Mouse (Mus musculus): ENCODE data around the gene Mynn. TPM values are rescaled to one million over a fixed set of nuclear protein-coding genes. Genes with fewer than 3 reads are reported as not detected.
"Not testable (repeated sequence)": the region's sequence is repeated elsewhere in the genome, so short reads cannot be mapped to it uniquely, and the experiment has no call there.

Gene Mynn
- 10 to 100 TPM; 13.7 to 16.7 TPM for total RNA-seq (2021)

DNA sequence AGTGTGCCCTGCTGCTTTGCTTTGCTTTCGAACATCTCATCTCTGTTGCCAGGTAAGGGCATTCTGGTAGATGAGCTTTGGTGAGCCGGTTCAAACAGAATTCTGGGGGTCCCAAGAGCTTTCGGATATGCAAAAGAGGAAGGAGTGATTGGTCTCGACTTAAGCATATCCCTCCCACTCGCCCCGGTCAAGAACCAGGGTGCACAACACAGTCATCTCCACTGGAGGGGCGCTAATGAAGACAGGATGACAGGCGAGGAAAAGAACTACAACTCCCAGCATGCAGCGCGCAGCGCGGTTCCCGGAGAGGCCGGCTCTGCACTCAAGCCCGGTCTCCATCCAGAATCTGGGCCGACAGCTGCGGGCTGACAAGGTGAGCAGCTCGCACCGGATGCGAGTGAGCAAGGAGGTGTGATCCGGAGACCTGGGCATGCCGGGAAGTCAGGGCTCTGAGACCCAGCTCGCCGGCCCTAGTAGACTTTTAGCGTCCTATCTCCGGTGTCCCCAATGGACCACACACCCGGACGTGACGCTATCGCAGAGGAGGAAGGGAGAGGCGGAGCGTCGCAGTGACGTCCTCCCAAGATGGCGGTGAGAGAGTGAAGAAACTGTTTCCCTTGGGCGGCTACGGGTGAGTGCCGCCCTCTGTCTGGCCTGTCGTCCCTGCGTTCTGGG, at the start of gene Mynn:
Gene Mynn (plus strand): TSS at position 1 of the 675 bp plus-strand sequence.
- peak; percentile 95 to 99 for DNase-seq
- intact Hi-C loops (cut with DNase I): loop anchor here (5.0 kb wide), 1 partner anchor 365 kb away; the partner anchor contains the start of gene Phc3

DNA sequence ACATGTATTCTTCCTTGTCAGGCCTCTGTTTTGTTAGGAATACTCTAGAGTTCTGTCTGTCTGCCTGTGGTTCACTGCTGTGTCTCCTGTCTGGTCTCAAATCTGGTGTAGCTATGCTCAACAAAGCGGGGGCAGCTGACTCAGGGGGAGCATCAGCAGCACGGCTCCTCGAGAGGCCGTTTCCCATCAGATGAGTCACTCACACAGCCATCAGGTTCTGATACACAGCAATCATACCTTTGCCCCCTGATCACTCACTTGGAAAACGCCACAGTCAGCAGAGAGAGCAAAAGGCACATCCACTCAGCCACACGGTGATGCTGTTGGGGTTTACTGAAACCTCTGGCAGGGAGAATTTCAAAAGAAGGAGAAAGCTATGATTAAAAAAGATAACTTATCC, 48.1 kb upstream of the Mynn start:
- intact Hi-C loops (cut with DNase I): no loop called here
- DNase-seq: no peak

DNA sequence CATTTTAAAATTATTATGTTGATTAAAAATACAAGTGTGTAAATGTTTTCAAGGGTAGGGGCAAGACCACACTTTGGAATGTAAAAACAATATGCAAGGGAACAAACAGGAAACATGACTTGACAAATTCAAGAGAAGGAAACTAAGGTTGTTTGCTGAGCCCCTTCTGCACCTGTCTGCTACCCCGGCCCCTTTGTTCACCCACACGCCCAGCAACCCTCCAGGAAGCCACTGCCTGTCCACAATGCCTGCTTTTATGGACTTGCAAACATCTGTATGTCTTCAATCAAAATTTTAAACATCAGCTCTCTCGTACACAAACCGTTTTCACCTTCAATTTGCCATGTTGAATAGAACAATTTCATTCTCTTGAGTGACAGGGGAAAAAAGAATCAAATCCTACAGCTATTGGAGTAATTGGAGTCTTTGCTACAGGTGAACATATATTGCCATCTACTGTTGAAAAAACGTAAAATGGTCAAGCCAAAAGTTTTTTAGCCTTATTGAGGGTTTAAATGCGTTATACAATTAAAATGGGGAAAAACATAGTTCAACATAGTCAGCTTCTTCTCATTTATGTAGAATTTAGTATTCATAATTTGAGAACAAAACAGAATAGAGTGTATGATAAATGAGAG, 41.1 kb upstream of the Mynn start:
- intact Hi-C loops (cut with DNase I): loop anchor here (2.0 to 5.0 kb wide), 3 partner anchors 748 to 1523 kb away; no protein-coding TSS in a partner anchor
- DNase-seq: no peak

DNA sequence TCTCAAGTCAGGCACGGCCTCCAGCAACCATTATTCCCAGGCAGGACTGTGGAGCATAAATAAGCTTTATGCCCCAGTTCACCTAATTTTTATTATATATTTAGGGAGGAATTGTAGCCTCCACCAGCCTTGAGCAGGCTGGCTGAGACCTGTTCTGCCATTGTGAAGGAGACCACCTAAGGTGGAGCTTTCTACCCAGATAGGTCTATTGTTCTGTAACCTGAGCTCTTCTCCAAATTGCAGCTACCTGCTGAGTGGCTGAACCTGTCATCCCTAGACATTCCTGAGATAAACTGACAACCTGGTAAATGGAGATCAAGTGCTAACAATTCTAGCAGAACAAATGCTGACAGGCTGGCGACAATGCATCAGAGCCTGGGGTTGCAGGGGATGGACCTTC, 35.5 kb upstream of the Mynn start:
- DNase-seq; intact Hi-C loops (cut with DNase I): not testable (repeated sequence)

DNA sequence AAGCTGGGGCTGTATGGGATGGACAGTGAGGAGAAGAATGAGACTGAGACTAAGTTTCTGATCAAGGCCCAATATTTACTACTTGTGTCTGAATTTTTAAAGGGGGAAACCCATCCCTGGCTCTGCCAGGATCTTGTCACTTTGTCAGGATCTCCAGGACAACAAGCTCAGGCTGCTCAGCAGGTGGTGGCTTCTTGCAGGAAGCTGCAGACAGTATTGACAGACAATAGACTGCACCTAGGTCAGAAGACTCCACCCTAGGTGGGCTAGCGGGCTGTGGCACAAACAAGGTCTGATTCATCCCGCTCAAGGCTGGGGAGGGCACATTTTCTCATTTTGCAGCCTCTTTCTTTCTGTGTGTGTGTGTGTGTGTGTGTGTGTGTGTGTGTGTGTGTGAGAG, 28.3 kb upstream of the Mynn start:
- intact Hi-C loops (cut with DNase I): no loop called here
- no peak for DNase-seq

DNA sequence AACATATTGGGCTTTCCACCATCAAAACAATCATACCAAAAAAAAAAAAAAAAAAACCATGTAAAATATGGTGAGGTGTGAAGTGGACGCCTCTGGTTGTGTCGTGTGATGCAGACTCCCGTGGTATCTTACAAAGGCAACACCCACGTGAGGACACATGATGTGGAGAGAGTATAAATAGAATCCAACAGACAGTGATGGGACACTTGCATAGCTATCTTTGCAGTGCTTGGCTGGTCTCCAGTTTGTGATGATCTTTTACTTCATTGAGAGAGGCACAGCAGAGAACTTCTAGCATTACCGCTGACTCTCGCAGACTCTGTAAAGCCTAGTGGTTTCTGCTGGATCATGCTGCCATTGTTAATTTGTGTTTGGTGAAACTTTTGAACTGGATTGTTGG, 13.0 kb upstream of the Mynn start:
- DNase-seq: no peak
- intact Hi-C loops (cut with DNase I): no loop called here

DNA sequence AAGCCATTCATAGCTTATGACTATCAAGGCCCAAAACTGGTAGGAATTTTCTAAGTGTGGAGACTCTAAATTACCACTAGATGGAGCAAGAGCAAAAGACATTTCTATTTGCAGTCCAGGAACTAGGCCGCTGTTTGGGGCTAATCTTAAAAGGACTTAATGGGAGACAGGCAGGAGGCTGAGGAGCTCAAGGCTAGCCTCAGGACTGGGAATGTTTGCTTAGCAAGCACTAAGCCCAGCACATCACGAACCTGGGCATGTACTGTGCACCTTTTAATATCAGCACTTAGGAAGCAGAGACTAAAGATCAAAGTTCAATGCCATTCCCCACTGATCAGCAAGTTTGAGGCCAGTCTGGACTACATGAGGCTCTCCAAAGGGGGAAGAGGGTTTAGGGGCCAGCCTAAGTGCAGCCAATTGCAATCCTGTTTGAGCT, 9.4 kb upstream of the Mynn start:
- peak; percentile 13 to 26 for DNase-seq
- intact Hi-C loops (cut with DNase I): loop anchor here (1.0 to 10.0 kb wide), 4 partner anchors 105 to 1788 kb away; partner anchors contain the start of genes Lrrc31 and Rpl22l1

DNA sequence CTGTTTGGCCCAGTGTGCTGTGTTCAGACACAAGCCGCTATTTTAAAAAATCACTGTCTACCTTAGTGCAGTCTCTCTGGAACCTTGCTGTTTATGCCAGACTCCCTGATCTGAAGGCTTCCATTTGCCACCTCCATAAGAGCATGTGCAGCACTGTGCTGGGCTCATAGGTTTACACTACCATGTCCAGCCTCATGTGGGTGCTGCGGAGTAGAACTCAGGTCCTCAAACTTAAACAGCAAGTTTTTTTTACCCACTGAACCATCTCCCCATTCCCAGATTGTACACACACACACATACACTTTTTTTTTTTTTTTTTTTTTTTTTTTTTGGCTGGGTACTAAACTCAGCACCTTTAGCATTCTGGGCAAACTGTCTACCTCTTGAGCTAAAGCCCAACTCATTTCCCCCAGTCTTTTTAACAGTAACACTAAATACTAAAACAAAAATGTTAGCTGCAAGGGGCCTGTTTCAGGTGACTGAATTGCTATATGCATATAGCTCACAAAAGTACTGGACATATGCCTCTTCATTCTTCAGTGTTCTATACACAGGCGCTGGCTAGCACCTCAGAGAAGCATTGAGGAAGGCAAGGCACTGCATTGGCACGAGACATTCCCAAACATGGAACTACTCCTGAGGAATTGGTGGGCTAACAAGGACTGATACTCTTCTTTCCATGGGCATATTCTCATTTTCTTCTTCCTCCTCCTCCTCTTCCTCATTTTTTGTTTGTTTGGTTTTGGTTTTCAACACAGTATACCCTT, 8.0 kb upstream of the Mynn start:
- no peak for DNase-seq
- intact Hi-C loops (cut with DNase I): loop anchor here (5.0 to 10.0 kb wide), 3 partner anchors 103 to 1789 kb away; partner anchors contain the start of genes Lrrc31 and Rpl22l1

DNA sequence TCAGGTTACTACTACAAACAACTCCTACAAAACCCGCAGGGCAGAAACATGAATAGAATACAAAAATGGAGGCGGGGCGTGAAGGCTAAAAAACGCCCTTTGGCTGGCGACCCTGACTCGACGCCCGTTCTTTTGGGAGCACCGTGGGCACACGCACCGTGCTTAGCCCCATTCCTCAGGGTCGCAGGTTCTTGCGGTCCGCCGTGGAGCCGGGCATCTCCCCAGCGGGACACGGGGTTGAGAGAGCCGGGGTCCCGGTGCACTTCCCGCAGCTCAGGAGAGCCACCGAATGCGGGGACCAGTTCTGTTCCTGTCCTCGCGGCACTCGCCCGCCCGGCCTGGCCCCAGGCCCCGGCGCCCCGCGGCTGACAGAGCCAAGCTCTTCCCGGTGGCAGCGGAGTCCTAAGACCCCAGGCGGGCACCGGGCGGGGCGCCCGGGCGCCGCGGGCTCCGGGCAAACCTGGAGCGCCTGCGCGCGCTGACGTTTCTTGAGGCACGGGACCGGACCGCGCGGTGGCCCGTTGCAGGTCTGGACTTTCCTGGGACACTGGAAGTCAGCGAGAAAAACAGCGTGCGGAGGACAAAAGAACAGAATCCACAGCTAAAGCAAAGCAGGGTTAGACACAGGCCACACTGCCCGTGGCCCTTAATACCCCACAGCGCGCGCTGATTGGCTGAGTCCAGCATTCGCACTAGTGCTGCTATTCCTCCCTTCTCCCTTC, 6.6 kb upstream of the Mynn start:
- peak; percentile 47 to 54 for DNase-seq
- intact Hi-C loops (cut with DNase I): loop anchor here (10.0 kb wide), 2 partner anchors 540 to 1790 kb away; partner anchors contain the start of gene Rpl22l1

DNA sequence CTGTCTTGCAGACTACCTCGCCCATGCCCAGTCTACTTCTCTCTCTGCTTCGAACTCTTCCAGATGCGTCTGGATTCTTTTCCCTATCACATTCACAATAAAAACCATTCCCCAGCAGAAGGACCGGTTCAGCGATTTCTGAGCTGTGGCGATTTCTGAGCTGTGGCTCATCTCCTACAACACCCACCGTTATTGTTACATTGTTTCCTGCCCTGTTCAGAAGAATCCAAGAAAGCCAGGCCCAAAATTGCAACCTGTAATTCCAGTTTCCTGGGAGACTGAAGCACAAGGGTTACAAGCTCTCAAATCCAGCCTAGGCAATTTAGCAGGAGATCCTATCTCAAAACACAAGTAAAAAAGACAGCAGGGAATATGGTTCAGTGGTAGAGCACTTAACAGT, 4.6 kb upstream of the Mynn start:
- intact Hi-C loops (cut with DNase I): loop anchor here (10.0 kb wide), 2 partner anchors 538 to 1792 kb away; partner anchors contain the start of gene Rpl22l1
- DNase-seq: no peak

DNA sequence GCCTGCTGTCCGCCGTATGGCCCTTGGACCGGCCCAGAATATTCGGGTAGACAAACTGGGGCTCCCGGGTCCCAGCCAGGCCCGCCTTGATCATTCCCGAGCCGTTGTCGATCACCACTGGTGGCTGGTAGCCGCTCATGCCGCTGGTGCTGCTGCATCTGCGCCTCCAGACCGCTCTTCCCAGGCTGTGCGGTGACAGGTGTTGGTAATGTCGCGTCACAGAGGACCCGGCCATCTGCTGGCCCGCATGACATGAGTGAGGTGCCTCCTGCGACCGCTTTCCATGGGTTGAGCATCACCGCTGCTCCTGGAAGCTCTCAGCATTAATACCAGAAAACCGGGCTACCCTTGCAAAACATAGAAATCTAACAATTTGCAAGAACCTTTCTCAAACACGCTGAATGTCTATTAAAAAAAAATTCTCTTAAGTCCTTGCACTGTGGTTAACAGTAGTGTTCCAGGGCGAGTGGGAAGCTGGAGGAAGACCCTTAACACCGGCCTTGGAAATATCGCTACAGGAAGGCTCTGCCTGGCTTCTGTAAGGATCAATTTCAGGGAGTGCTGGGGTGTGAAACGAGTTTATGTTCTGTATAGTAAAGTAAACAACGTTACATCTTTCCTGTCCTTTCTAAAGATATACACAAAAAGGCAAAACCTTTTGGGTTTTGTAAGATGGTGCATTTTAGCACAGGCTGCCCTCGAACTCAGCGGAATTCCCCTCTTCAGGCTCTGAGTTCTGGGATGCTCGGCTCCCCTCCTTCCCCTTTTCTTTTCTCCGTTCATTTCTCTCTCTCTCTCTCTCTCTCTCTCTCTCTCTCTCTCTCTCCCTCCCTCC, 1.9 kb upstream of the Mynn start, which contains the start of gene Actrt3:
Gene Actrt3 (minus strand): TSS at position 229 of the 835 bp plus-strand sequence.
- peak; percentile 28 to 29 for DNase-seq
- intact Hi-C loops (cut with DNase I): loop anchor here (2.0 to 10.0 kb wide), 4 partner anchors 193 to 1795 kb away; partner anchors contain the start of genes Phc3, Rpl22l1 and Sec62

DNA sequence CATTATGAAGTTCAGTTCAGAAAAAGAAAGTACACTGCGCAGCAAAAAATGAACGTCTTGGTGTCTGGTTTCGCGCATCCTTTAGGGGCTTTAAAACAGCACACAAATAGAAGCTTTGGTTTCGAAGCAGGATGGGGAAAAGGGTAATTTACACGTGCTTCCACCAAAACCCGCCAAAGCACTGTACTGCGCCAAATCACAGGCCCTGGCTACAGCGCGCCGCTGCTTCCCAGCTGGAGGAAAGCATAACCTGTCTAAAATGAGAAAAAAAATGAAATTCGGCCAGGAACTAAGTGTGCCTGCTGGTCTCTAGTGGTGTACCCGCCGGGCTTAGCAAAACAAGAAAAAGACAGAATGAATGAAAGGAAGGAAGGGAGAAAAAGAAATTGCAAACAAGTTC, 1.1 kb upstream of the Mynn start:
- intact Hi-C loops (cut with DNase I): loop anchor here (2.0 to 5.0 kb wide), 2 partner anchors 192 to 367 kb away; partner anchors contain the start of genes Phc3 and Sec62
- DNase-seq: peak; percentile 31 to 53

DNA sequence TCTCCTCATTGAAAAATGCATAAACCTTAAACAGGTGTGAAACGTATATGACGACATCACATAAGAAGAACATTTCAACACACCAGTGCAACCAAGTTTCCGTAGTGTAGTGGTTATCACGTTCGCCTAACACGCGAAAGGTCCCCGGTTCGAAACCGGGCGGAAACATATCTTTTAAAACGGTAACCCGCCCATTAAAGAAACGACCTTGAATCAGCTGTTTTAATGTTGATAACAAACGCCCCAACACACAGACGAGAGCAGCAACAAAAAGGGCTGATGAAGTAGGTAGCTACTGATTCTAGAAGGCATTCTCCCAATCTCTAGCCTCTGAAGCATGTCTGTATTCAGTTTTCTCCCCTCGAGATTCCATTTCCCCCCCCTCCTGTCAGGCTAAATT, 690 bp upstream of the Mynn start:
- peak; percentile 90 to 93 for DNase-seq
- intact Hi-C loops (cut with DNase I): loop anchor here (2.0 to 5.0 kb wide), 2 partner anchors 192 to 366 kb away; partner anchors contain the start of genes Phc3 and Sec62

DNA sequence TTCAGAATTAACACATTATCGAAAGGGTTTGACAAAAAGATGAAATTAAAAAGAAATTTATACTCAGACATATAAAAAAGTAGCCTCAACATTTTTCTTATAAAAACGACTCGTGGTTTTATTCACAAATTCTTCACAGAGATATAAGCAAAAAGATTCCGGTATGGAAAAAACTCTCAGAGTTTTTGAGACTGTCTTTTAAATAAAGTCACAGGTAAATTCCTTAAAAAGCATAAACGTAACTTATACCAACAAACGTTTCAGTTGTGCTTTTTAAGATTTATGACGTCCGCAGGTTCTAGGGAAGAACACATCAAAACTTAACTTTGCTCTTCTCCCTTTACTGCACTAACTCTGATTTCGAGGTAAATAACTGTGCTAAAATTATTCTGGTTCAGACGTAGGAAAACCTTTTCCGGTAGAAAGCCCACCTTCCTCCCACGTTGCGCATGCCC, 228 bp upstream of the Mynn start:
- intact Hi-C loops (cut with DNase I): loop anchor here (2.0 to 5.0 kb wide), 2 partner anchors 191 to 366 kb away; partner anchors contain the start of genes Phc3 and Sec62
- no peak for DNase-seq

DNA sequence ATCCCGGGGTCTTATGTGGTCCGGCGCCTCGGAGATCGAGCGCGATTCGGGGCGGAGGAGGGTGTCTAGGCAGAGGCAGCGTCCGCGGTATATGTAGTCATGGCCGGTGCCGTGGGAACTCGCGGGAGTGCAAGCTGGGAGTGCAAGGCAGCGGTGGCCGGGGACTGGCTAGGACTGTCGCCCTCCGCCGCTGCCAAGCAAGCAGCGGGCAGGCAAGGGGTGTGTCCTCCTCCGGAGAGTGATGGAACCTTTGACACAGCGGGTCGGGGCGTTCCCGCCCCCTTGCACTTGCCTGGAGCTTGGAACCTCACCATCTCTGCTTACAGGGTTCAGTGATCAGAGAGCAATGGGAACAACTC, 854 bp downstream of the Mynn start:
- no peak for DNase-seq
- intact Hi-C loops (cut with DNase I): loop anchor here (5.0 kb wide), 1 partner anchor 365 kb away; the partner anchor contains the start of gene Phc3

DNA sequence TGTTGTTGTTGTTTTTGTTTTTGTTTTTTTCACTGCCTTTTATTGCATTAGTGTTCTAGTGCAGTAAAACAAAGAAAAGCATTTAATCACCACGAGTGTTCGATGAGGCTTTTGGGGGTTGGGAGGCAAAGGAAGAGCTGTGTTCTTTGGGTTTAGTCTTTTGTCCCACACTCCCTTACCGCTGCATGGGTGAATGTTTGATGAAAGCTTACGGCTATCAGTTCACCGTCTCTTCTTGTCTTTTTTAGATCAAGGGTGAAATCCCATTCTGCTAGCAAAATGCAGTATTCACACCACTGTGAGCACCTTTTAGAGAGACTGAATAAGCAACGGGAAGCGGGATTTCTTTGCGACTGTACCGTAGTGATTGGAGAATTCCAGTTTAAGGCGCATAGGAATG, 1.4 kb downstream of the Mynn start:
- intact Hi-C loops (cut with DNase I): loop anchor here (5.0 kb wide), 1 partner anchor 364 kb away; the partner anchor contains the start of gene Phc3
- no peak for DNase-seq

DNA sequence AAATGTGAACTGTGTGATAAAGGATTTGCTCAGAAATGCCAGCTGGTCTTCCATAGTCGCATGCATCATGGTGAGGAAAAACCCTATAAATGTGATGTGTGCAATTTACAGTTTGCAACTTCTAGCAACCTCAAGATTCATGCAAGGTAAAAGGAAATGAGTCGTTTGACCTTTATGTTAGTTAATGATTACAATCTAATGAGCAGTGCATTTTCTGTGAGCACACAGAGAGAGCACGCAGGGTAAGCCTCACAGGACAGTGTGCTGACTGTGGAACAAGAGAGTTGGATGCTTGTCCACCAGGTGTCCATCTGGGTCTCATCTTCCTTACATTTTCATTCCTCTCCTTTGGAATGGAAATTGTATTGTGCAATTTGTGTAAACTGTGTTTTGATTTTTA, 7.1 kb downstream of the Mynn start:
- intact Hi-C loops (cut with DNase I): no loop called here
- DNase-seq: no peak

DNA sequence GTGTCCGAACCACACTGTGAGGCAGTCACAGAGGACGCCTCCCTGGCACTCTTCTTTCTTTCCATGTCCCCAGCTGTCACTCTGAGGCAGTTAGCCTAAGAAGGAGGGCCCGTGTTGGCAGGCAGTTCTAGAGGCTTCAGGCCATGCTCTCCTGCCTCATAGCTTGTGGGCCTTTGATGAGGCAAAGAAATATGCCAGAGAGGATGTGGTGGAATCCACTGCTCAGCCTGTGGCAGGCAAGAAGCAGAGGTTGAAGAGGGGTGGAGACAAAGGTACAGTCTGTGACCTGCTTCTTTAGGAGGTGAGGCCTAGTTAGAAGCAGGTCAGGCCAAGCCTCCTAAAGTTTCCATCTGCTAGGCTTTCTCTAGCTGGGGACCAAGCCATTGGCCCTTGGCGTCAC, 9.1 kb downstream of the Mynn start:
- no peak for DNase-seq
- intact Hi-C loops (cut with DNase I): no loop called here

DNA sequence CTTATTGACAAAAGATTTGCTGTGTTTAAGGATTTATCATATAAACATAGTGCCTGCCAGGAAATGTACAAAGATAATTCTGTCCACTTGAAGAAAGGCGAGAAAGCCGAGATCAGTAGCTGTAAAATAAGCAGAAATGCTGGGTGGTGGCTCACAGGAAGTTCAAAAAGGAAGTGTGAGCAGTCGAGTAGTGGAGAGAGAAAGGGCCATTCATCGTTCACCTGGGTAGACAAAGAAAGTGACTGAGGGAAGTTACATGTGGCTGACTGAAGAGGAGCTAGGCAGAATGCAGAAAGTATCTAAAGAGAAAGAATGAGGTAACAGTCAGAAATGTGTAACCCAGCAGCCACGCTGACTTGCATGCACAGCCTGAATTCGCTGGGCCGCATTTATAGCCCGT, 18.3 kb downstream of the Mynn start:
- DNase-seq: no peak
- intact Hi-C loops (cut with DNase I): no loop called here
